Mouse (Mus musculus) megakaryocyte progenitor cell, adult 5-6 weeks (primary cell): ENCODE data around the gene Gm47429. TPM values are rescaled to one million over a fixed set of nuclear protein-coding genes. Genes with fewer than 3 reads are reported as not detected.
A peak's percentile ranks its signal among the peaks of the same experiment; 100 is the strongest.
"Not testable (repeated sequence)": the region's sequence is repeated elsewhere in the genome, so short reads cannot be mapped to it uniquely, and the experiment has no call there.

Source experiments
- ATAC-seq: replicated peaks from 2 replicates; pipeline ENCODE4 v1.8.0; 2016; ENCODE audit warnings: mild to moderate bottlenecking, moderate TSS enrichment, inconsistent platforms; ENCODE audit not compliant: poor library complexity
- total RNA-seq, 2 experiments: library from RNA; stranded (forward) in 1 of 2; stranded (reverse) in 1 of 2; fragments of 157-497, 149-512 nt in 1 of 2; fragments of 200-1000 nt in 1 of 2; gene quantifications; 2 replicates each; pipeline versions ENCODE4 v1.2.3 to v1.2.4; 2015 to 2017

Gene Gm47429
- total RNA-seq (2015) (not detected in 2 replicates), total RNA-seq (2017) (not detected in 2 replicates)

DNA sequence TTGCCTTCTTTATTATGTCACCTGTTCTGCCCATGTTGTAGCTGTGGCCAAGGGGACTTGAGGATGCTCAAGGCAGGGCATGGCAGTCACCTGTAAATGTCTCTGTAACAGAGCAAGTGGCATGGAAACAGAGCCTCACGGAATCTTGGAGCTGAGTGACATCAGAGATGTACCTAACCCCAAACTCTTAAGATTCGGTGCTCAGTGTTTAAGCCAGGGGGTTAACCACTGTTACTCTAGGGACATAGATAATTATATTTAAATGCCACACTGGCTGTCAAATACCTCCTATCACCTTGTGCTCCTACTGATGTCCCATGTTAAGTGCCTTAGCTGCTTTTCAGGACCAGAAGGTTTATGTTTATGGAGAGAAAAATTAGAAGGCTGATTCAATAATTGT is at the start of gene Gm47429:
Gene Gm47429, minus strand, starts transcription at position 101 of the 400 bp plus-strand sequence.
- ATAC-seq: no peak

DNA sequence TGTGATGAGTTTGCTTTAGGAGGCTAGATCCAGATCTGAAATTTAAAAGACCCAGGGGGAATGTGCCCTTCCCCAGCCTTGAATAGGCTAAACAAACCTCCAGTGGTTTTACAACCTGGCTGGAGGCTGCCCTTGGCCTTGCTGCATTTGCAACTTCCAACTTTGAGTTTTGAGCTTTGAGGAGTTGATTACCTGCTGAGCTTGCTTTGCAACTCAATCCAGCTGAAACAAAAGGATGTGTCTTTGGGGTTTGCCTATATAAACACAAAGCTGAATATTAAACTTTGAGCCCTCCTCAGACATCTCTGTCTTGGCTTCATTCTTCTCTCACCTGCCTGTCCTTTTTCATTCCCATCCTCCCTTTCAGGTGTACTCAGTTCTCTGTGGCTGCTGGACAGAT is 44.8 kb upstream of the Gm47429 start:
- not testable (repeated sequence) for ATAC-seq

DNA sequence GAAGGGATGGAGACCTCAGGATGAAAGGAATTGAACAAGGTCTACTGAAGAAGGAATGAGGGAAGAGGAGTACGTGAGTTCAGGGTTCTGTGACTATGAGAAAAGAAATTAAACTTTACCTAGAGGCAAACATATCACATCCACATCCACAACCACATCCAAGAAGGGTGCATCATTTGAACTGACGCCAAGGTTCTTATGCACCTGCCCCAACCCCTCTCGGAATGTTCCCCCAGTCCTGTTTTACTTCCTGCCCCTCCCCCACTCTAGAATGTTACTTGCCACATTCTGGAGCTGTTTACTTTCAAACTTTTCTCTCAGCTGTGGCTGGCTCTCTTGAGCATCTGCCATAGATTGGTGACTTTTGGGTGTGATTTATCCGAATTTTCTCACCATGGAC is 23.3 kb upstream of the Gm47429 start, which contains the start of gene Nutm2:
Gene Nutm2, plus strand, starts transcription at position 301 of the 400 bp plus-strand sequence.
- ATAC-seq: no peak

DNA sequence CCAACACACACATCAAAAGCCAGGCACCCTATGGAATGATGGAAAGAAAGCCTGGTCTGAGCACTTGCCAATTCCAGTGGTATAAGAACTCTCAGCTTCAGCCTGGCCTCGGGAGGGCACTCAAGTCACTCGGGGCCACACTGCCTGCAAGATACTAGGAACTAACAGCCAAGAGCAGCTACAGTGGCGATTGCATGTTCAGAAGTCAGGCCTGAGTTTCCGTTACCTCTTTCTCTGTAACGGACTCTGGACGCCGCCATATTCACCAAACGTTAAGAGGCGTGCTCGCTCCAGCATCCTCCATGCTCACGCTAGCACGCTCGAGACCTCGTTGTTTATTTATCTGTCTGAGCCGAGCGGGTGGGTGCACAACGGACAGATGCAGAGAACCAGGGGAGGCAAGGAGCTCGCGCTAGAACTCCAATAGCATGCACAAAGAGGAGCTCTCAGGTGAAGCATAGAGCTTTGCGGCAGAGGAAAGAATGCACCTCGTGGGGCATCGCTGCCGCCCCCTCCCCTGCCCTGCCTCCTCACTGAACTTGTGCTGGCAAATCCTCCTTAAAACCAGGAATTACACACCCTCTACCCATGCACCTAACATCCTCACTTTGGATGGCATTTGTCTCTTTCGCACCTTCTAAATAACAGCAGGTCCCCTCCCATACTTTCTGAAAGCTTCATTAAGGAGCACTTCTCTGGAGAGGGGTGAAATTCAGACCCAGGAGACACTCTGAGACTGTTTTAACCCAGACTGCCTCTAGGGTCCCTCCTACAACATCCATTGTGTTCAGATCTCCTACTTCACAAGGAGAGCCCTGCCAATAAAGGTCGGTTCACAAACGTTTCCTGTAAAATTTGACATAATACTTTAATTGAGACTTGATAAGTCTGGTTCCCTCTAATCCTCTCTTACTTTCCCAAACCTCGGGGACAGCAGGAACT is 21.2 kb upstream of the Gm47429 start:
- ATAC-seq: no peak

DNA sequence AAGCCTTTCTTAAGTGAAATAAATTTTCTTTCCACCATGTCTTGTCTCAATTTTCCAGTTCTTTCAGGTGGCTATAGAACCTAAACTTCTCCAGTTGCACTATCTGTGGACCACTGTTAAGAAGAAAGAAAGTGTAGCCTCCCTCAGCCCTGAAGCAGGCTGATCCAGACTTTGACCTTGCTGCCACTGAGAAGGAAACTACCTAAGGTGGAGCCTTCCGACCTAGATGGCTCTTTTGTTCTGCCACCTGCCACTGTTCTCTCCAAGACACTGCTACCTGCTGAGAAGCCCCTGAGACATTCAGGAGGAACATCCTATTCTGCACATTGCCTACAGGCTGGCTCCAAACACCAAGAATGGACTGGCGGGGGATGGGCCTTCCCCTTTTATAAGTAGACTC is 16.7 kb upstream of the Gm47429 start:
- not testable (repeated sequence) for ATAC-seq

DNA sequence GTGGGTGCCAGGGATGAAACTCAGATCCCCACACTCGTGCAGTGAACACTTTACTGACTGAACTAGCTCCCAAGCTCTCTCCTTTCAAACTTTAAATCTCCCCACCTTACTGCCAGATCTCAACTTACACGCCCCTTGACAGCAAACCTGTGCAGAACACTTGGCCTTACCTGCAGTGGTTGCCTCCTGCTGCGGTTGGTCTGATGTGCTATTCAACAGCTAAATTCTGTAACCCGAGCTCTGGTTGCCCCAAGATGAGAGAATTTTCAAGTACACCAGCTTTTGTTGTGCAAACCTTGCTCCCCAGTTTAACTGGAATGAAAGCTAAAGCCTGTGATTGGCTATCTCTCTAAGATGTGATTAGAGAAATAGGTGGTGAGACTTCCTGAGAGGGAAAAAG is 9.7 kb upstream of the Gm47429 start:
- no peak for ATAC-seq

DNA sequence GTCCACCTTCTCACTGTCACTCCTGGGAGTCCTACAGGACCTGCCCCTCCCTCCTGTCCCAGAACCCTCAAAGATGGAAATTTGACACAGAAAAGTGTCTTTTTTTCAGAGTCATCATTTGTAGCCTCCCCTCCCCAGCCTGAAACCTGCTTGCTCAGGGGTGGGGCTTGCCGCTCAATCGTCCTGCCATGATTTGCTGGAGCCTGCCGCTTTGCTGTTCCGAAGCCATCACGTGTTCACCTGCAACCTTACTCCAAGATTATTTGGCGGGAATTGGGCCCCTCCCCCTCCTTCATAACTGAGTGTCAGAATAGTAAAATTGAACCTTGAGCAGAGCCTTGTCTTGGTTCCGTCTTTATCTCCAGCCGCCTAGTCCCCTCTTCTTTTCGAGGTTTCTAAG is 8.6 kb upstream of the Gm47429 start:
- ATAC-seq: not testable (repeated sequence)

DNA sequence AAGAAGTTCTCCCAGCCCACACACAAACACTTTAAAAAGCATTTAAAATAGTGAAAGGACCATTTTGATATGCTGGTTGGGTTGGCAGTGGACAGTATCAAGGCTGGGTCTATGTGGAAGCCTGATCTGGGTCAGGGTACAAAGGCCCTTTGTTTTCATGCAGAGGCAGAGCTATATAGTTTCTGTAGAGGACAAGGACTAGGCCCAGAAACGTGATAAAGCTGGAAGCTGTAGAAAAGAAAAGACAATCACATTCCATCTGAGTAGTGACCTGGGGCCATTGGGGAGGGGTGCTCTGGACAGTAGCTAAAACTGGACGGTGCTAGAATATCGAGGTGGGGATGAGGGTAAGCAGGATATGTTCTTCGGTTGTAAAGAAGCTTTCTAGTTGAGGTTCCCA is 1.5 kb upstream of the Gm47429 start:
- no peak for ATAC-seq

DNA sequence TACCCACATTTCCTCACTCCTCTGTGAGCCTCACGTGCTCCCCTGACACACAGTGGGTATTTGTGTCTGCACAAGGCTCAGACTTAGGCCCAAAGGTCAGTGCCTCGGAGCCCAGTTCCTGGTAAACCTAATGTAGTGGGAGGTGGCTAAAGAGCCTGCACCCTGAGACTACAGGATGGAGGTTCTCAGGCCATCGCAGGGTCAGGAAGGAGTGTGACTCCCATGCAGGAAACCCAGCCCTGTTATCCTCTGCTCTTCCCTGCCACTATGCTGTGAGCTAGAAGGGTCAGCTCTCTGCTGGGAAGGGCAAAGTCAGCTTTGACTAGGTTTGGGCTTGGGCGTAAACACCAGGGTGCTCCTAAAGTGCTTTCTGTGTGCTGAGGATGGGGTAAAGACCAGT is 17.0 kb downstream of the Gm47429 start:
- no peak for ATAC-seq

DNA sequence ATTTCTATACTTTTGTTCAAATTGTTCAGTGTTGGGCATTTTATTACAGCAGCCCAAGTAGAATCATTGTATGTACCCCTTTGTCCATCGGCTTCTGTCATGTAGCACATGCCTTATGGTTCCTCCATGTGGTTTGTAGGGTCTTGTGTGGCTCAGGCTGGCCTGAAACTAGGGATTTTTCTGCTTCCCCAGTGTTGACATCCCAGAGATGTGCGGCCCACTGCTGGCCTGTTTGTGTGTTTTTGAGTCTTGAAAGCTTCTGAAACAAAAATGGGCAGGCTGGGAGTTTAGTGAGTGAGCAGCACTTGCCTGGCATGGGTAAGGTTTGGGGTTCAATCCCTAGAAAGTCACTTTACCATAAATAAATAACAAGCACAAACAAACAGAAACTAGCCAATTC is 19.2 kb downstream of the Gm47429 start:
- no peak for ATAC-seq

DNA sequence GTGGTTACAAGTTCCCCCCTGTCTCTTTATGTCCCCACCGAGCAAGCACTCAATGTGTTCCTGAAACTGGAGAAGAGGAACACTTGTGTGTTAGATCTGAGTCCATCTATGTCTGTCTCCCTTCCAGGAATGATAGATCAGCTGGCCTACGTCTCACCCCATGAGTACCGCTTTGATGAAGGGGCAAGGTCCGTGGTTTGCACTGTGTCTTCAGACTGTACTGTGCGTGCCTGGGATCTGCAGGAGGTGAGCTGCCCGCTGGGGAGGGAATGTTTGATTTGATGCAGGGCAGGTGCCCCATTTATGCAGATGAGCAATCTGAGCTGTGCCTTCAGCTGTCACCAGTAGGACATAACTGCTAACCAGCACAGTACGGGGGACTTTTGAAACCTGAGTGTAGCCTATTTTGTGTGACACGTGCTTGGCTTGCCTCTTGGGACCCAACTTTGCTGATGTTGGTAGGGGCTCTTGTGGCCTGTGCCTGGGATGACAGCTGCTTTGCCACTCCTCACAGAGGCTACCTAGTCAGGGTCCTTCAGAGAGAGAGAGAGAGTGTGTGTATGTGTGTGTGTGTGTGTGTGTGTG is 20.0 kb downstream of the Gm47429 start:
- ATAC-seq: no peak

DNA sequence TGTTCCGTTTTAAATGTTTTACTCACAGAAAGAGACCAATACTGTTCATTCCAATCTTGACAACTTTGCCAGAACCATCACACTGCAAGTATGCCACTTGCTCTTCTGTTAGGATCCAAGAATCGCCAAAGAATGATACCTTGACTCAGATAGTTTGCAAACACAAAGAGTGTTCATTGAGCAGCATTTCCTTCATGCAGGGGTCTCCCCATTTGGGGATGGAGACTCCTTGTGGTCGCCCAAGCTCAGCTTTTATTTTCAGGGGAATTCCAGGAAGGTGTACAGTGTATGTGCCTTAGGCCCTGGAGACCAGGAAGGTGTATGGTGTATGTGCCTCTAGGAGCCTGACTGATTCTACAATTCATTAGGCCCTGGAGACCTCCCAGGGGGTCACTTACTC is 25.3 kb downstream of the Gm47429 start:
- ATAC-seq: no peak

DNA sequence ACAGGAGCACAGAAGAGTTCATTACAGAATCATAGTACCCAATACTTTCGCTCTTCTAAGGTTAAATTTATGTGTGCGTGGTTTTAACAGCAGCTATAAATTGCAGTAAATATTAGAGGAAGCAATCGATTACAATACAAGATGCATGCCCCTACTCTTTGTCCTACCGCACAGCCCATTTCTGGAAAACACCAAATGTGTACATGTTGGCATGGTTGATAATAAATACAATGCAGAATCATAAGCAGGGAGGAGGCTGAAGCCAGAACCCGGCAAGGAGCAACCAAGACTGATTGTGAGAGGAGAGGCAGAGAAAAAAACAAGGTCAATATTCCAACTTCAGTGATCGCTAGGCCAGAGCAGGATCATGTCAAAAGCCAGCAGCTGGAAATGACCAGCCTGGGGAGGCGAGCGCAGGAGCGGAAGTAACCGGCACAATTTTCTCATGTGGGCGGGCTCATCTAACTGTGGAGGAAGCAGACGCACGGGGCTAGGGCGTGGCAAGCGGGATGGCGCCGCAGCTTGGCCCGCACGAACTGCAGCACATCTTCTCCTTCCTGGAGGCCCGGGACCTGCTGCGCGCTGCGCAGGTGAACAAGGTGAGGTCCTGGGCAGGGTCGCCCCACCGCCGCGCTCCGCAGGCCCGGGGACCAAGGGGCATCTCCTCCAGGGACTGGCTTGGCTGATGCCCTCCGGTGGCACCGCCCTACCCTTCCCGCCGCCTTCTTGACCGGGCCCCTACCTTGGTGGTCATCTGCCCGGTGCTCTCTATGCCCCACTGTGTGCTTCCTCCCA is 26.1 kb downstream of the Gm47429 start, which contains the start of gene Fbxw17:
Gene Fbxw17, plus strand, starts transcription at position 476 of the 795 bp plus-strand sequence.
- peak; percentile 99 for ATAC-seq

Other genes with a start within 250 kb of the Gm47429 start
- gene Gm906, start 193.6 kb downstream of the Gm47429 start, total RNA-seq (2015): not detected in 2 replicates
- gene Gm906, start 193.6 kb downstream of the Gm47429 start, total RNA-seq (2017): not detected in 2 replicates
- gene Fbxw17, start 26.0 kb downstream of the Gm47429 start, total RNA-seq (2015): 9.7 and 12.2 TPM in 2 replicates
- gene Fbxw17, start 26.0 kb downstream of the Gm47429 start, total RNA-seq (2017): 7.7 and 13.1 TPM in 2 replicates
- gene Nutm2, start 23.4 kb upstream of the Gm47429 start, total RNA-seq (2015): not detected in 2 replicates
- gene Nutm2, start 23.4 kb upstream of the Gm47429 start, total RNA-seq (2017): not detected in 2 replicates
- not detected in 2 replicates for gene Gm904, start 199.3 kb upstream of the Gm47429 start, total RNA-seq (2015)
- gene Gm904, start 199.3 kb upstream of the Gm47429 start, total RNA-seq (2017): not detected in 2 replicates